Mouse (Mus musculus) midbrain, embryonic 11.5 days (tissue): ENCODE data around the gene Sec63. TPM values are rescaled to one million over a fixed set of nuclear protein-coding genes. Genes with fewer than 3 reads are reported as not detected.

ENCODE experiments used
- ATAC-seq: fragments of 200-750 bp; cut with Nextera tagmentation; 2 replicates; pipeline ENCODE4 v1.8.0; 2017; ENCODE audit warnings: moderate TSS enrichment, moderate library complexity; ENCODE audit not compliant: low FRiP score
- DNase-seq: peaks from one replicate; pipeline ENCODE4 v3.0.0; 2015; ENCODE audit warnings: low spot score; ENCODE audit errors: missing footprints
- H3K27ac ChIP-seq: fragments of 300-500 bp; sonication (generic); 2 replicates; pipeline ENCODE4 v1.5.1; 2014; ENCODE audit warnings: low read depth, low read length
- H3K27me3 ChIP-seq: fragments of 300-500 bp; sonication (generic); 2 replicates; pipeline ENCODE4 v1.6.1; 2014; ENCODE audit warnings: mild to moderate bottlenecking, low read length, moderate library complexity, mixed read lengths; ENCODE audit not compliant: control insufficient read depth, insufficient read depth
- H3K36me3 ChIP-seq: fragments of 300-500 bp; sonication (generic); 2 replicates; pipeline ENCODE4 v1.6.1; 2014; ENCODE audit warnings: mild to moderate bottlenecking, low read length, moderate library complexity, mixed read lengths; ENCODE audit not compliant: control insufficient read depth, insufficient read depth
- H3K4me1 ChIP-seq: fragments of 300-500 bp; sonication (generic); 2 replicates; pipeline ENCODE4 v1.6.1; 2014; ENCODE audit warnings: low read length; ENCODE audit not compliant: control insufficient read depth, insufficient read depth
- H3K4me2 ChIP-seq: fragments of 300-500 bp; sonication (generic); 2 replicates; pipeline ENCODE4 v1.6.1; 2014; ENCODE audit warnings: mild to moderate bottlenecking, moderate library complexity
- H3K4me3 ChIP-seq: fragments of 300-500 bp; sonication (generic); 2 replicates; pipeline ENCODE4 v1.5.1; 2014; ENCODE audit warnings: low read depth, low read length
- H3K9ac ChIP-seq: fragments of 300-500 bp; sonication (generic); 2 replicates; pipeline ENCODE4 v1.6.1; 2014; ENCODE audit warnings: low read length
- H3K9me3 ChIP-seq: fragments of 300-500 bp; sonication (generic); 2 replicates; pipeline ENCODE4 v1.6.1; 2016; ENCODE audit warnings: low read length; ENCODE audit not compliant: control insufficient read depth
- WGBS: fragments of 180-500 bp; shearing (Covaris S2); extraction: QIAGEN DNeasy Blood & Tissue Kit; methylation state at CpG from one replicate; pipeline ENCODE4 v1.1.7; 2014; 5-methylcytosine and 5-hydroxymethylcytosine counted together
- polyA plus RNA-seq: library from polyadenylated mRNA; unstranded; fragments of >200 nt; fragmentation: Nextera tagmentation; extraction: Ambion mirVana; gene quantifications from 2 replicates; pipeline ENCODE4 v1.2.1, GENCODE M21; 2014

The Sec63 gene
- polyA plus RNA-seq, 1 experiment from 2014 or later: 29.1 TPM

- WGBS: 69% methylated on average over 2 of the region's 2 CpGs
- DNase-seq (no peak), ATAC-seq (no peak)
- H3K9me3 ChIP-seq: no peaks in the 10 kb centered on the region
- no peaks in the 10 kb centered on the region for H3K36me3 ChIP-seq
- no peaks in the 10 kb centered on the region for H3K27me3 ChIP-seq
- H3K27ac ChIP-seq: no peak overlapping the region
- no peak overlapping the region for H3K9ac ChIP-seq
- H3K4me2 ChIP-seq: no peak overlapping the region
- H3K4me1 ChIP-seq: no peaks in the 10 kb centered on the region
- no peak overlapping the region for H3K4me3 ChIP-seq
Observed at GRCm38 (mm10) chr10:42754341-42754740, 7.0 kb upstream of the Sec63 start.

GRCm38 (mm10) chr10:42759741-42760140, 1.6 kb upstream of the Sec63 start:
- peaks cover 14% of the 10 kb centered on the region for H3K4me1 ChIP-seq
- DNase-seq (no peak), ATAC-seq (no peak)
- no peak overlapping the region for H3K4me3 ChIP-seq
- H3K36me3 ChIP-seq: no peaks in the 10 kb centered on the region
- H3K9ac ChIP-seq: no peak overlapping the region
- H3K4me2 ChIP-seq: no peak overlapping the region
- WGBS: 91% methylated on average over 4 of the region's 4 CpGs
- no peak overlapping the region for H3K27ac ChIP-seq
- no peaks in the 10 kb centered on the region for H3K9me3 ChIP-seq
- no peaks in the 10 kb centered on the region for H3K27me3 ChIP-seq

- peaks cover 18% of the 10 kb centered on the region for H3K4me1 ChIP-seq
- no peaks in the 10 kb centered on the region for H3K27me3 ChIP-seq
- no peaks in the 10 kb centered on the region for H3K9me3 ChIP-seq
- H3K4me3 ChIP-seq: no peak overlapping the region
- 59% methylated on average over 8 of the region's 8 CpGs for WGBS
- no peak overlapping the region for H3K27ac ChIP-seq
- H3K9ac ChIP-seq: no peak overlapping the region
- ATAC-seq (no peak), DNase-seq (no peak)
- H3K36me3 ChIP-seq: no peaks in the 10 kb centered on the region
- no peak overlapping the region for H3K4me2 ChIP-seq
Observed at GRCm38 (mm10) chr10:42760329-42760728, 967 bp upstream of the Sec63 start.

- Histone ChIP-seq H3K27me3 (no peaks in the 10 kb centered on the region), H3K4me1 (peaks cover 19% of the 10 kb centered on the region), H3K9me3 (no peaks in the 10 kb centered on the region), H3K36me3 (no peaks in the 10 kb centered on the region), H3K4me2 (peak overlapping the region; percentile 69), H3K27ac (peak overlapping the region; percentile 87), H3K4me3 (peak overlapping the region; percentile 97), H3K9ac (peak overlapping the region; percentile 99)
- peak; percentile 97 for DNase-seq
- ATAC-seq: peak; percentile 80
- WGBS: under 1% methylated on average over 66 of the region's 66 CpGs
Observed at GRCm38 (mm10) chr10:42761901-42762669, 789 bp downstream of the Sec63 start.

GRCm38 (mm10) chr10:42762670-42763058, 1.4 kb downstream of the Sec63 start:
- ATAC-seq (no peak), DNase-seq (no peak)
- H3K27me3 ChIP-seq: no peaks in the 10 kb centered on the region
- H3K9me3 ChIP-seq: no peaks in the 10 kb centered on the region
- peaks cover 19% of the 10 kb centered on the region for H3K4me1 ChIP-seq
- H3K4me2 ChIP-seq: peak overlapping the region; percentile 69
- peak overlapping the region; percentile 99 for H3K9ac ChIP-seq
- 1% methylated on average over 6 of the region's 6 CpGs for WGBS
- no peaks in the 10 kb centered on the region for H3K36me3 ChIP-seq
- no peak overlapping the region for H3K27ac ChIP-seq
- H3K4me3 ChIP-seq: peak overlapping the region; percentile 97

GRCm38 (mm10) chr10:42763246-42763645, 1.9 kb downstream of the Sec63 start:
- ATAC-seq: no peak
- no peak for DNase-seq
- H3K4me1 ChIP-seq: peaks cover 19% of the 10 kb centered on the region
- 56% methylated on average over 4 of the region's 4 CpGs for WGBS
- H3K4me3 ChIP-seq: peak overlapping the region; percentile 97
- no peaks in the 10 kb centered on the region for H3K27me3 ChIP-seq
- peak overlapping the region; percentile 99 for H3K9ac ChIP-seq
- no peak overlapping the region for H3K27ac ChIP-seq
- peak overlapping the region; percentile 69 for H3K4me2 ChIP-seq
- no peaks in the 10 kb centered on the region for H3K9me3 ChIP-seq
- no peaks in the 10 kb centered on the region for H3K36me3 ChIP-seq

GRCm38 (mm10) chr10:42765344-42765743, 4.0 kb downstream of the Sec63 start:
- DNase-seq (no peak), ATAC-seq (no peak)
- Histone ChIP-seq H3K36me3 (no peaks in the 10 kb centered on the region), H3K4me1 (peaks cover 19% of the 10 kb centered on the region), H3K4me2 (no peak overlapping the region), H3K9ac (no peak overlapping the region), H3K9me3 (no peaks in the 10 kb centered on the region), H3K27ac (no peak overlapping the region), H3K27me3 (no peaks in the 10 kb centered on the region), H3K4me3 (no peak overlapping the region)

GRCm38 (mm10) chr10:42775450-42775849, 14.2 kb downstream of the Sec63 start:
- Histone ChIP-seq H3K4me3 (no peak overlapping the region), H3K36me3 (no peaks in the 10 kb centered on the region), H3K4me1 (no peaks in the 10 kb centered on the region), H3K4me2 (no peak overlapping the region), H3K27me3 (no peaks in the 10 kb centered on the region), H3K9ac (no peak overlapping the region), H3K27ac (no peak overlapping the region), H3K9me3 (no peaks in the 10 kb centered on the region)
- ATAC-seq (no peak), DNase-seq (no peak)
- WGBS: 90% methylated on average over 3 of the region's 3 CpGs

GRCm38 (mm10) chr10:42780753-42781152, 19.5 kb downstream of the Sec63 start:
- ATAC-seq (no peak), DNase-seq (no peak)
- Histone ChIP-seq H3K27ac (no peak overlapping the region), H3K4me1 (no peaks in the 10 kb centered on the region), H3K4me3 (no peak overlapping the region), H3K4me2 (no peak overlapping the region), H3K36me3 (no peaks in the 10 kb centered on the region), H3K27me3 (no peaks in the 10 kb centered on the region), H3K9ac (no peak overlapping the region), H3K9me3 (no peaks in the 10 kb centered on the region)
- WGBS: 93% methylated on average over 2 of the region's 2 CpGs
